ENCODE assay signal across 23 mouse cellular contexts in the genomic region with DNA sequence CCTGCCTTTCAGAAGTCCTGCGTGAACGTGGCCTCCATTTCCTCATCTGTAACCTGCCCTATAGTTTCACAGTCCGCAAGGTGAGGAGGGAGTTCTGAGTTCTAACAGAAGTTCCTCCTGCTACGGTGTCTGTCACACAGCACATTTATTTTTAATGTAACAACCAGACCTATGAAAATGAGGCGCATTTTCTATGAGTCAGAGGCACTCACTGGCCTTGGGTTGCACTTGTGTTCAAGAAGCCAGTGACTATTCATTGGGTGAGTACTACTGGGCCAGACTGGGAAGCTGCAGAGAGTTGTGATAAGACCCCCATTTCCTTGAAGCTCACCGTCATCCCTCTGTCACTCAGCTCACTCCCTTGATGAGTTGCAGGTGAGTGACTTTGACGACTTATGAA. TPM values are rescaled to one million over a fixed set of nuclear protein-coding genes. Genes with fewer than 3 reads are reported as not detected.
DNase-seq lines count a peak whose midpoint lies in the region; ATAC-seq and TF ChIP-seq lines count a peak whose summit lies in the region.
"Had no signal": no experiment of that assay in that cellular context is flagged by ENCODE, and none has a peak within 500 bp of the region (broad histone marks: within the 10 kb centered on the region; RNA-seq: fewer than 3 reads in every experiment).

No protein-coding gene starts in this region.

- ATAC-seq in CD4-positive, CD25-positive, alpha-beta regulatory T cell, adult 4 months = peak; percentile 51
- no peak for ATAC-seq in forebrain, postnatal 0 days
- ATAC-seq in activated CD4-positive, CD25-positive, alpha-beta regulatory T cell, adult 4 months = no peak
- ATAC-seq: forebrain, embryonic 13.5 days; forebrain, embryonic 16.5 days; intestine, embryonic 15.5 days; Patski had no signal

- no peaks in the 10 kb centered on the region for H3K27me3 ChIP-seq in forebrain, postnatal 0 days (ENCODE audit: insufficient read depth, low read length)
- H3K27me3 ChIP-seq: CH12.LX; forebrain, embryonic 13.5 days; hindbrain, embryonic 12.5 days; hindbrain, embryonic 15.5 days; intestine, embryonic 15.5 days; Patski had no signal

- no peak overlapping the region for H3K27ac ChIP-seq in forebrain, postnatal 0 days (ENCODE audit: low read depth, low read length)
- H3K27ac ChIP-seq: forebrain, embryonic 10.5 days; forebrain, embryonic 13.5 days; gastrocnemius, adult 2 months; hindbrain, embryonic 12.5 days; hindbrain, embryonic 15.5 days; intestine, embryonic 15.5 days had no signal

- WGBS in forebrain, postnatal 0 days = 90% methylated on average over 7 of the region's 7 CpGs

- H3K4me1 ChIP-seq in forebrain, postnatal 0 days (ENCODE audit: insufficient read depth) = no peaks in the 10 kb centered on the region
- H3K4me1 ChIP-seq: forebrain, embryonic 10.5 days; forebrain, embryonic 13.5 days; hindbrain, embryonic 12.5 days; hindbrain, embryonic 15.5 days; intestine, embryonic 15.5 days had no signal

- no peak overlapping the region for H3K4me3 ChIP-seq in forebrain, postnatal 0 days (ENCODE audit: low read depth, low read length)
- H3K4me3 ChIP-seq: forebrain, embryonic 10.5 days; forebrain, embryonic 13.5 days; gastrocnemius, adult 2 months; hindbrain, embryonic 12.5 days; hindbrain, embryonic 15.5 days; intestine, embryonic 15.5 days had no signal

- TF ChIP-seq CTCF in forebrain, postnatal 0 days (IDR thresholded peaks at IDR 0.05; ENCODE audit: low read depth) = no peak

- no peaks in the 10 kb centered on the region for H3K9me3 ChIP-seq in forebrain, postnatal 0 days (ENCODE audit: low read length)
- H3K9me3 ChIP-seq: forebrain, embryonic 10.5 days; forebrain, embryonic 13.5 days; G1E; hindbrain, embryonic 12.5 days; hindbrain, embryonic 15.5 days; intestine, embryonic 15.5 days had no signal

- no peak overlapping the region for H3K9ac ChIP-seq in forebrain, postnatal 0 days
- H3K9ac ChIP-seq: forebrain, embryonic 13.5 days; hindbrain, embryonic 12.5 days; hindbrain, embryonic 15.5 days; intestine, embryonic 15.5 days had no signal

- H3K4me2 ChIP-seq in forebrain, postnatal 0 days (ENCODE audit: low read depth) = no peak overlapping the region
- H3K4me2 ChIP-seq: forebrain, embryonic 13.5 days; heart, embryonic 11.5 days; hindbrain, embryonic 12.5 days; hindbrain, embryonic 15.5 days; intestine, embryonic 15.5 days had no signal

- H3K36me3 ChIP-seq in forebrain, postnatal 0 days (ENCODE audit: insufficient read depth) = no peaks in the 10 kb centered on the region
- H3K36me3 ChIP-seq: forebrain, embryonic 10.5 days; G1E; hindbrain, embryonic 12.5 days; hindbrain, embryonic 15.5 days; intestine, embryonic 15.5 days had no signal

- DNase-seq in adrenal gland, adult 8-10 months = peak; percentile 16
- no peak for DNase-seq in adrenal gland, postnatal 4 days (ENCODE audit: low spot score in 2 of 2)
- peak; percentile 38 for DNase-seq in 416B (ENCODE audit: low read depth)
- DNase-seq in forebrain, postnatal 0 days = no peak
- DNase-seq: cerebellum, adult 18-20 months; cerebellum, adult 9-10 months; cerebellum, postnatal 14 days; gastrocnemius, adult 2 months; gastrocnemius, postnatal 14 days; heart, adult 11 months; kidney, adult 11 months had no signal

RNA-seq across cellular contexts. Expression of gene Swap70, which starts 24.3 kb away (rescaled TPM):
- total RNA-seq in adrenal gland, adult 8-10 months (2022) = 10 to 100 TPM; 16.0 to 28.7 (median 21.2) TPM
- 10 to 100 TPM; 30.2 to 31.2 TPM for total RNA-seq in adrenal gland, postnatal 4 days (2021)
- polyA plus RNA-seq in CD4-positive, CD25-positive, alpha-beta regulatory T cell, adult 4 months (2017; shearing (Covaris generic)) = 10 to 100 TPM; 55.9 to 89.2 TPM
- 10.1 and 12.2 TPM in 2 replicates for total RNA-seq in forebrain, postnatal 0 days (2014; rRNA removed)
- 5.8 and 7.1 TPM in 2 replicates for polyA plus RNA-seq in forebrain, postnatal 0 days (2015; fragmentation: Nextera tagmentation; extraction: Ambion mirVana)
- 10 to 100 TPM; 38.4 to 43.6 TPM for polyA plus RNA-seq in activated CD4-positive, CD25-positive, alpha-beta regulatory T cell, adult 4 months (2017; shearing (Covaris generic))

Comparison
In these comparisons a context has a peak if more than half of its experiments do, and no peak if none do; other contexts are left out.
1. DNase-seq: peak in adrenal gland, adult 8-10 months (single experiment) and 416B (single experiment); none in adrenal gland, postnatal 4 days (0 of 2) and forebrain, postnatal 0 days (single experiment).